ENCODE assay signal across 19 mouse cellular contexts in genomic region chr6:100500060-100500459, GRCm38 (mm10).
DNase-seq lines count a peak whose midpoint lies in the region; ATAC-seq lines count a peak whose summit lies in the region.
"Had no signal": no experiment of that assay in that cellular context is flagged by ENCODE, and none has a peak within 500 bp of the region (broad histone marks: within the 10 kb centered on the region; RNA-seq: fewer than 3 reads in every experiment).

No protein-coding gene starts in this region.

- no peaks in the 10 kb centered on the region for H3K9me3 ChIP-seq in hindbrain, embryonic 14.5 days (ENCODE audit: control insufficient read depth, low read length)
- H3K9me3 ChIP-seq in hindbrain, embryonic 10.5 days: no peaks in the 10 kb centered on the region
- H3K9me3 ChIP-seq in midbrain, embryonic 15.5 days: no peaks in the 10 kb centered on the region
- no peaks in the 10 kb centered on the region for H3K9me3 ChIP-seq in midbrain, embryonic 16.5 days (replicated peaks; ENCODE audit: control insufficient read depth, low read length, poor library complexity, severe bottlenecking)
- H3K9me3 ChIP-seq in neural tube, embryonic 14.5 days (ENCODE audit: control insufficient read depth, low read length): no peaks in the 10 kb centered on the region
- H3K9me3 ChIP-seq: embryonic facial prominence, embryonic 12.5 days; forebrain, embryonic 15.5 days; heart, embryonic 12.5 days; hindbrain, embryonic 15.5 days had no signal

- no peak for DNase-seq in hindbrain, embryonic 14.5 days (ENCODE audit: low spot score)
- no peak for DNase-seq in hindbrain, embryonic 10.5 days (ENCODE audit: low spot score)
- peak; percentile 33 for DNase-seq in testis, postnatal 10 days (ENCODE audit: low spot score)
- no peak for DNase-seq in testis, postnatal 14 days (ENCODE audit: low spot score)
- DNase-seq in heart, adult 18-20 months: no peak
- DNase-seq: adrenal gland, adult 8-10 months; B cell, adult 2 months; cerebellum, adult 11 months; cerebellum, adult 8-10 months; cerebellum, postnatal 14 days had no signal

- peak; percentile 19; the same call in 1 of the 2 replicates for ATAC-seq in hindbrain, embryonic 14.5 days (ENCODE audit: low FRiP score)
- ATAC-seq in midbrain, embryonic 15.5 days (replicated peaks): 0 out of 2 replicates have a peak, but pooled peaks have one; percentile 40
- ATAC-seq in midbrain, embryonic 16.5 days: no peak
- peak; percentile 69; the same call in 1 of the 2 replicates for ATAC-seq in neural tube, embryonic 14.5 days (ENCODE audit: low read depth)
- ATAC-seq: CD4-positive, CD25-positive, alpha-beta regulatory T cell, adult 4 months; forebrain, embryonic 15.5 days had no signal

- no peak overlapping the region for H3K4me3 ChIP-seq in hindbrain, embryonic 14.5 days (replicated peaks; ENCODE audit: low read length)
- no peak overlapping the region for H3K4me3 ChIP-seq in hindbrain, embryonic 10.5 days
- H3K4me3 ChIP-seq in midbrain, embryonic 15.5 days: no peak overlapping the region
- no peak overlapping the region for H3K4me3 ChIP-seq in midbrain, embryonic 16.5 days (ENCODE audit: low read depth, low read length)
- H3K4me3 ChIP-seq in neural tube, embryonic 14.5 days (ENCODE audit: low read depth, low read length): no peak overlapping the region
- H3K4me3 ChIP-seq: embryonic facial prominence, embryonic 12.5 days; forebrain, embryonic 15.5 days; heart, embryonic 12.5 days; hindbrain, embryonic 15.5 days had no signal

- H3K36me3 ChIP-seq in hindbrain, embryonic 14.5 days (replicated peaks; ENCODE audit: control insufficient read depth, insufficient read depth): no peaks in the 10 kb centered on the region
- H3K36me3 ChIP-seq in hindbrain, embryonic 10.5 days: no peaks in the 10 kb centered on the region
- H3K36me3 ChIP-seq in midbrain, embryonic 15.5 days (replicated peaks): no peaks in the 10 kb centered on the region
- no peaks in the 10 kb centered on the region for H3K36me3 ChIP-seq in midbrain, embryonic 16.5 days (ENCODE audit: control insufficient read depth, insufficient read depth, low read length)
- H3K36me3 ChIP-seq in neural tube, embryonic 14.5 days (ENCODE audit: control insufficient read depth, insufficient read depth, low read length): no peaks in the 10 kb centered on the region
- H3K36me3 ChIP-seq: embryonic facial prominence, embryonic 12.5 days; forebrain, embryonic 15.5 days; G1E; heart, embryonic 12.5 days; hindbrain, embryonic 15.5 days had no signal

- H3K4me1 ChIP-seq in hindbrain, embryonic 14.5 days (replicated peaks; ENCODE audit: control insufficient read depth, insufficient read depth, low read length): peaks cover 15% of the 10 kb centered on the region; the same call in 1 of the 2 replicates
- H3K4me1 ChIP-seq in hindbrain, embryonic 10.5 days (replicated peaks): peaks cover 56% of the 10 kb centered on the region
- H3K4me1 ChIP-seq in midbrain, embryonic 15.5 days: peaks cover 18% of the 10 kb centered on the region
- peaks cover 15% of the 10 kb centered on the region for H3K4me1 ChIP-seq in midbrain, embryonic 16.5 days (ENCODE audit: control insufficient read depth, insufficient read depth, low read length)
- H3K4me1 ChIP-seq in neural tube, embryonic 14.5 days (ENCODE audit: control insufficient read depth, insufficient read depth, low read length): no peaks in the 10 kb centered on the region

- H3K9ac ChIP-seq in hindbrain, embryonic 14.5 days: no peak overlapping the region
- no peak overlapping the region for H3K9ac ChIP-seq in midbrain, embryonic 15.5 days
- H3K9ac ChIP-seq in midbrain, embryonic 16.5 days (ENCODE audit: low read depth, low read length): no peak overlapping the region
- no peak overlapping the region for H3K9ac ChIP-seq in neural tube, embryonic 14.5 days (replicated peaks; ENCODE audit: low read depth, low read length)
- H3K9ac ChIP-seq: embryonic facial prominence, embryonic 12.5 days; forebrain, embryonic 15.5 days; heart, embryonic 12.5 days; hindbrain, embryonic 15.5 days had no signal

- no peak overlapping the region for H3K4me2 ChIP-seq in hindbrain, embryonic 14.5 days (replicated peaks)
- H3K4me2 ChIP-seq in midbrain, embryonic 15.5 days: no peak overlapping the region
- H3K4me2 ChIP-seq in midbrain, embryonic 16.5 days (ENCODE audit: low read length): no peak overlapping the region
- H3K4me2 ChIP-seq in neural tube, embryonic 14.5 days (ENCODE audit: low read depth, low read length): no peak overlapping the region
- H3K4me2 ChIP-seq: embryonic facial prominence, embryonic 12.5 days; forebrain, embryonic 15.5 days; heart, embryonic 12.5 days; hindbrain, embryonic 15.5 days had no signal

- peaks cover 8% of the 10 kb centered on the region; the same call in 1 of the 2 replicates for H3K27me3 ChIP-seq in hindbrain, embryonic 14.5 days (ENCODE audit: control insufficient read depth, insufficient read depth, low read length)
- peaks cover 85% of the 10 kb centered on the region for H3K27me3 ChIP-seq in hindbrain, embryonic 10.5 days (ENCODE audit: insufficient read depth, poor library complexity, severe bottlenecking)
- H3K27me3 ChIP-seq in midbrain, embryonic 15.5 days (replicated peaks): peaks cover 2% of the 10 kb centered on the region; the same call in 1 of the 2 replicates
- no peaks in the 10 kb centered on the region; the same call in 1 of the 2 replicates for H3K27me3 ChIP-seq in midbrain, embryonic 16.5 days (ENCODE audit: control insufficient read depth, insufficient read depth, low read depth, low read length)
- no peaks in the 10 kb centered on the region for H3K27me3 ChIP-seq in neural tube, embryonic 14.5 days (ENCODE audit: control insufficient read depth, insufficient read depth, low read length)
- H3K27me3 ChIP-seq: embryonic facial prominence, embryonic 12.5 days; forebrain, embryonic 15.5 days had no signal

- 46% methylated on average over 8 of the region's 8 CpGs for WGBS in hindbrain, embryonic 14.5 days
- 61% methylated on average over 8 of the region's 8 CpGs for WGBS in hindbrain, embryonic 10.5 days
- 58% methylated on average over 8 of the region's 8 CpGs for WGBS in midbrain, embryonic 15.5 days
- 59% methylated on average over 8 of the region's 8 CpGs for WGBS in midbrain, embryonic 16.5 days
- WGBS in neural tube, embryonic 14.5 days: 41% methylated on average over 8 of the region's 8 CpGs

- H3K27ac ChIP-seq in hindbrain, embryonic 14.5 days: no peak overlapping the region
- no peak overlapping the region for H3K27ac ChIP-seq in hindbrain, embryonic 10.5 days
- no peak overlapping the region for H3K27ac ChIP-seq in midbrain, embryonic 15.5 days
- no peak overlapping the region for H3K27ac ChIP-seq in midbrain, embryonic 16.5 days (ENCODE audit: low read length)
- no peak overlapping the region for H3K27ac ChIP-seq in neural tube, embryonic 14.5 days (ENCODE audit: low read depth, low read length)
- H3K27ac ChIP-seq: embryonic facial prominence, embryonic 12.5 days; forebrain, embryonic 15.5 days; hindbrain, embryonic 15.5 days had no signal
